Mouse (Mus musculus): ENCODE results near the gene Gm38393.

Gene Gm38393

DNA sequence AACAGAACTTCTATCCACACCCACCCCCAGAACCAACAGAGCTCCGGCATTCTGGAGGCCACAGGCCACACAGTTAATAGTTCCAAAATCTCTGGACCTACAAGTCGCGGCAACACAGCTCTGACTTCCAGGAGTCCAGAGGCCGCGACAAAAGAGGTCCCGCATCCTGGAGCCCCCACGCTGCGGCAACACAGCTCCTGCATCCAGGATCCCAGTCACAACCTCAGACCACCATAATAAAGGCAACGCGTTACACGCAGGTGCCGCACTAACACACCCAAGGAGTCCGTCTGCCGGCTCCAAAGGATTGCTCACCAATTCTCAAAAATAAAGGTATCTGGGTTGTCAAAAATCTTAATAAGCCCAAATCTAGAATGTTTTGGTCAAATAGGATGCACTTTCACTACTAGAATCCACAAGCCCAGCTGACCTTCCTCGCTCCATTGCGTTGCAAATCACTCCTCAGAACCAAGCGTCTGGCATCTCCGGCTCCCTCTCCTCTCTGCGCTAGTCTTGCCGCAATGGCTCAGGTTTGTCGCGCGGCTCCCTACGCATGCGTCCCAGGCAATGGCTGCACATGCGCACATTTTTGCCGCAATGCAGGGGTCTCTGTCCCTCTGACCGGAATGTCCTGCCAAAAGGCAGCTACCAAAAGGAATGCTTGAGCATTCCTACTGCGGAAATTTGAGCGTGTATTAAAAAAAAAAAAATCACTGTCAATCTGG is at the start of gene Gm38393, which contains the start of gene Snurf:
Gene Gm38393, minus strand, starts transcription at position 459 of the 725 bp plus-strand sequence.
Gene Snurf, minus strand, starts transcription at position 444 of the 725 bp plus-strand sequence.
- DNase-seq: peak in 1 of 2 experiments; percentile 3

DNA sequence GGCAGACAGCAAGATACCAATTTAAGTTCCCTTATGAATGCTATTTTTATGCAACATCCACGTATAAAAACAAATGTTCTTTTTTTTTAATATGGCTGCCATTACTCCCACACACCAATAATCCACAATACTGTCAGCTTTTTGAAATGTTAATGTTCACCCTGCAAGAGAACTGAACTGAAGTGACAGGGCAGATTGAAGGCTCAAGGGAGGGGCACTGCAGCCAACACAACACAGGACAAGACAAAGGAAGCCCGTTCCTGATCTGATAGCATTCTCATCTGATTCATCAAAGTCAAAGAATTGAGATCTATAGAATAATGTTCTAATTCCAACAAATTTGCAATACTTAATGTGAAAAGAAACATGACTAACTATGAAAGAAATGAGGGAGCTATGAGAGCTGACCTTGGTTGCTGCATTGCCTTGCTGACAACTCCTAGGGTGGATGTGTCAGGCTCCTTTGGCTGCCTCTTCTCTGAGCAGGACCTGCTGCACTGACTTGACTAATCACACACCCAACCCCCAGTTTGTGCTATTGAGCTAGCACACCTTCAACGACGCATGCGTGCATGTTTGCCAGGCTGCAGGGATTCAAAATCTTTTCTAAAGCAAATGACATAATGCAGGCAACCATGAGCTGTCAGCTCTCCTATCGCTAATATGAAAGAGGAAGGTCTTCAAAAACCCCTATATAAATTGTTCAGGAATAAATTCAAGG is 42.8 kb upstream of the Gm38393 start:
- no peak for DNase-seq

DNA sequence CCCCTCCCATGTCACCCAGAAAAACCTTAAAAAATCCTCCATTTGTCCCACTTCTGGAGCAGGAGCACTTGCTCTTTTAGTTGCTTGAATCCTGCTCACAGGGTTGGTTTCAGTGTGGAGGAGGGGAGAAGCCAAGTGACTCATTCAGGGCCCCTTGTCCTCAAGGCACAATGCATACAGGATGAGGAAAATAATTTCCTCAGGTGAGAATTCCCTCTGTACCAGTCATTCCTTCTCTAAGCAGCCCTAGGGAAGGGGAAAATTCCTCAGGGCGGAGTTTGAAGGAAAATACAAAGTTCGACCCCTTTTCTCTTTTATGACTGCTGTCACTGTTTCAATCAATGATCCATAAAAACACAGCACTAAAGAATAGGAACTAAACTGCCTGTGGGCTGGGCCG is 8.3 kb upstream of the Gm38393 start:
- DNase-seq: no peak

DNA sequence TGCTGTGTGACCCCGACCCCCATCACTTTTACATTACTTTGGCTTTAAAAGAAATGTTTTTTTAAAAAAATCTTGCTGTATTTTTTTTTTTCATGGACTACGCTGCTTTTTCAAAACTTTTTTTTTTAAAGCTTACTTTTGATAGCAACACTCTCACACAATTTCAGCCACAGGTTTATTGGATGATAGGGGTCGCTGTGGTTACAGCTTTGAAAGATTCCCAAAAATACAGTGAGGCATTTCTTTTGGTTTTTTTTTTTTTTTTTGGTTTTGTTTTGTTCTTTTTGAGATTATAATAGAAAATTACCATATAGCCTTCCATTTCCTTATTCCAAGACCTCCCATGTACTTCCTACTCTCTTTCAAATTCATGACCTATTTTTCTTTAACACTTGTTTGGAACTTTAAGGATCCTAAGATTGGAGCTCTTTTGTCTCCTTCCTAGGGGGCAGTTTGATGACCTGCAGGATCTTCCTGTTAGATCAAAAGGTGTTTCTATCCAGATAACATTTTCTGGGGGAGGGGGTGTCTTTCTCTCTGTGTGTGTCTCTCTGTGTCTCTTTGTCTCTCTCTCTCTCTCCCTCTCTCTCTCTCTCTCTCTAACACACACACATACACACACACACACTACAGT is 3.0 kb upstream of the Gm38393 start:
- no peak for DNase-seq

DNA sequence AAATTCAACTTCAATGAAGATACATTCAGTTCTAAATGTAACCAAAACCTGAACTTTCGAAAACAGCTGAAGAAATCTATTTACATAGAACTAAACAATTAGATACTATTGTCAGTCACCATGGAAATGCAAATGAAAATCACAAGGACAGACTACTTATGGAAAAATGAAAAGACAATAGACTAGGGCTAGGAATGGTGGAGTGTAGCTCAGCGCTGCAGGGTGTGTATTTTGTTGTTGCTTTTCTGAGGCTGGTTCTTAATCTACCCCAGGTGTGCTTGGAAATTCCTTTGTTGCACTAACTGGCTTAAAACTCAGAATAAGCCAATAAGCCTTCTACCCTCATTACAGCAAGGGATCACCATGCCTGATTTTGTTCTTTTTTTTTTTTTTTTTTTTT is 1.4 kb upstream of the Gm38393 start:
- no peak for DNase-seq

DNA sequence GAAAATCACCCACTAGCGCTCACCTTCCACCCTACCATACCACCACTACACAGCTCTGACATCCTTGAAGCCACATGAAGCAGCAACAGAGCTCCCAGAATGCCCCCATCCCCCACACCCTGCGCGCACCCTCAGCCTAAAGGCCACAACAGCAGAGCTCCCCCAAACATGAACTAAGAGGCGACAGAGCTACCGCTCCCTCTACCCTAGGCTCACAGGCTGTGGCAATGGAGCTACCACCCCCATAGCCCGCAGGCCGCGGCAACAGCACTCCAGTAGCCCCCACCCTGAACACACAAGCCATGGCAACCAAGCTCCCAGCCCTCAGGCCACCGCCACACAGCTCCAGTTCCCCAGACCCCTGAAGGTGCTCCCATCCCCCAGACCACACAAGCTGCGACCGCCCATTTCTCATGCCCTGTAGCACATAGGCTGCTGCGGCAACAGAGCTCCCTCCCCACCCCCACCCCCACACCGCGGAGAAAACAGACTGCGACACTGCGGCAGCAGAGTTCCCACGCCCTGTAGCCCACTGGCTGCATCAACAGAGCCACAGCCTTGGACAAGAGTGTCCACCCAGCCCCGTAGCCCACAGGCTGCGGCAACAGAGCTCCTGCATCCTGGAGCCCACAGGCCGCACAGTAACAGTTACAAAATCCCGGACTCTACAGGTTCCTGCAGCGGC is 801 bp downstream of the Gm38393 start:
- DNase-seq: peak in 1 of 2 experiments; percentile 9

DNA sequence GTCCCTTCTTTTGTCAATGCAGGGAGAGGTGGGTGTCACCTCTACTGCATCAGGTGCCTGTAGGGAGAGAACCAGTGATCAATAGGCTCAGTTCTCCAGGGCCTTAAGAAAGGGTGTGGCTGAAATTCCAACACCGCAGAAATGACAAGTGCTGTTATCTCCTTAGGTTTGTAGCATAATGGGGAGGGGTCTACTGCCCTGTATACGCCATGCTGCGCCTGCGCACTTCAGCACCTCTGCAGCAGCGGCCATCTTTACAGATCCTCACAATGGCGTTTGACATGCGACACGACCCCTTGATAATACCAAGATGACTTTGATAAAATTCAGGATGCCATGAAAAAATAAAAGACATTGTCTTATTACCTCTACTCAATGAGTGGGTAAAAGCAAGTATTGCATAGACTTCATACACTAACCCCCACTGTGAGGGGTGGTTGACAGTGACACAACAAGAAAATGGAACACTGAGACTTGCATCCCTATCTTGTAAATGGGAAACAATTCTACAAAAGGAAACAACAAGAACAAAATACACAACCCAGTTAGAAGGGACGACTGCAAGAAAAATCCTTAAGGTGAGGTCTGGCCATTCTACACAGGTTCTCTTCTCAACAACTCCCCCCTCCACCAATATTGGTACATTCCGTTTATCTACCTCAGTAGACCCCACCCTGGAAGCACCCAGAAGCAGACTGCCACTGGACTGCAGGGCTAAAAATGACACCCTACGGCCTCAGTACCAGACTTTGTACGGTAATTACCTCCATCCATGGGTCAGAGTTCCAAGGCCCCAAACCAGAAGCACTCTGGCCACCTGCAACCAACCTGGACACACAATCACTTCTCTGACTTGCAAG is 1.6 kb downstream of the Gm38393 start:
- no peak for DNase-seq

DNA sequence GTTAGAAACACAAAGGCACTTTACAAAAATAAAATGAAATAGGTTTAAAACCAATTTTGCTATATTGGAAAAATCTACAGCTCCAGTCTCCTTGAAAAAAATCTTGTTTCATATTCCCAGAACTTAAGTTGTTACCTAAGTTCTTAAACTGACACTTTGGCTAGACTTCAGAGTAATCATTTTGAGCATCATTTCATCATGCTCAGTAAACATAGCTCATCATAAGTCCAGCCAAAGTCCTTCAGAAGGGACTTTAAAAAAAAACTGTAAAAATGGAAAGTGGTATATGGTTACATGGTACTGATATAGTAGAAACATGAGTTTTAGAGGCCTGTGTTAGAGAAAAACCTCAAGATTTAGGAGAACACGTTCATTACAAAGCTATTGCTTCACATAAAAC is 26.2 kb downstream of the Gm38393 start:
- DNase-seq: no peak

Measured in thymus, postnatal 36 days (tissue).